Mouse (Mus musculus) lung, postnatal 0 days (tissue): Measurements from ENCODE around the gene Mfap2. TPM values are rescaled to one million over a fixed set of nuclear protein-coding genes. Genes with fewer than 3 reads are reported as not detected.

ENCODE experiments used
- ATAC-seq: fragments of 200-750 bp; cut with Nextera tagmentation; 2 replicates; pipeline ENCODE4 v1.8.0; 2017; ENCODE audit warnings: moderate library complexity
- DNase-seq: peaks from one replicate; pipeline ENCODE4 v3.0.0-alpha.2; 2016; ENCODE audit warnings: low spot score
- H3K27ac ChIP-seq: fragments of 300-500 bp; sonication (generic); 2 replicates; pipeline ENCODE4 v1.5.1; 2014; ENCODE audit warnings: antibody characterized with exemption, mild to moderate bottlenecking, low read length, mixed read lengths
- H3K27me3 ChIP-seq: fragments of 300-500 bp; sonication (generic); replicated peaks from 2 replicates; pipeline ENCODE4 v1.6.1; 2014; ENCODE audit warnings: low read length, mixed read lengths; ENCODE audit not compliant: insufficient read depth
- H3K36me3 ChIP-seq: fragments of 300-500 bp; sonication (generic); 2 replicates; pipeline ENCODE4 v1.6.1; 2014; ENCODE audit warnings: low read length, mixed read lengths; ENCODE audit not compliant: insufficient read depth
- H3K4me1 ChIP-seq: fragments of 300-500 bp; sonication (generic); 2 replicates; pipeline ENCODE4 v1.6.1; 2014; ENCODE audit warnings: antibody characterized with exemption, low read depth, low read length, mixed read lengths; ENCODE audit not compliant: insufficient read depth
- H3K4me2 ChIP-seq: fragments of 300-500 bp; sonication (generic); replicated peaks from 2 replicates; pipeline ENCODE4 v1.6.1; 2014; ENCODE audit warnings: low read depth, mild to moderate bottlenecking, low read length, moderate library complexity, mixed read lengths
- H3K4me3 ChIP-seq: fragments of 300-500 bp; sonication (generic); 2 replicates; pipeline ENCODE4 v1.5.1; 2014; ENCODE audit warnings: low read depth, low read length
- H3K9ac ChIP-seq: fragments of 300-500 bp; sonication (generic); replicated peaks from 2 replicates; pipeline ENCODE4 v1.6.1; 2014; ENCODE audit warnings: low read depth, mild to moderate bottlenecking
- H3K9me3 ChIP-seq: fragments of 300-500 bp; sonication (generic); 2 replicates; pipeline ENCODE4 v1.6.1; 2016; ENCODE audit warnings: low read length, mixed read lengths
- CTCF ChIP-seq: IDR thresholded peaks from 2 replicates; pipeline ENCODE4 v1.5.1; 2016; ENCODE audit warnings: antibody characterized with exemption, mild to moderate bottlenecking
- EP300 ChIP-seq: IDR thresholded peaks from 2 replicates; pipeline ENCODE4 v1.6.1; 2016; ENCODE audit warnings: antibody characterized with exemption, mild to moderate bottlenecking, control low read depth
- WGBS: fragments of 180-500 bp; shearing (Covaris S2); extraction: QIAGEN DNeasy Blood & Tissue Kit; methylation state at CpG from one replicate; pipeline ENCODE4 v1.1.7; 2014; 5-methylcytosine and 5-hydroxymethylcytosine counted together
- polyA plus RNA-seq: library from polyadenylated mRNA; unstranded; fragments of >200 nt; fragmentation: Nextera tagmentation; extraction: Ambion mirVana; gene quantifications from 2 replicates; pipeline ENCODE4 v1.2.1, GENCODE M21; 2015

Gene Mfap2
- polyA plus RNA-seq, 1 experiment from 2014 or later: 422 TPM

GRCm38 (mm10) chr4:141058835-141059234 lies 48.6 kb downstream of the Mfap2 start:
- H3K4me2 ChIP-seq: no peak overlapping the region
- H3K4me3 ChIP-seq: no peak overlapping the region
- peaks cover 3% of the 10 kb centered on the region; the same call in 1 of the 2 replicates for H3K4me1 ChIP-seq
- H3K36me3 ChIP-seq: no peaks in the 10 kb centered on the region
- 64% methylated on average over 9 of the region's 9 CpGs for WGBS
- no peaks in the 10 kb centered on the region for H3K27me3 ChIP-seq
- H3K9me3 ChIP-seq: no peaks in the 10 kb centered on the region
- ATAC-seq: no peak
- TF ChIP-seq EP300 (no peak), CTCF (no peak)
- DNase-seq: no peak
- H3K9ac ChIP-seq: no peak overlapping the region
- H3K27ac ChIP-seq: no peak overlapping the region

DNA sequence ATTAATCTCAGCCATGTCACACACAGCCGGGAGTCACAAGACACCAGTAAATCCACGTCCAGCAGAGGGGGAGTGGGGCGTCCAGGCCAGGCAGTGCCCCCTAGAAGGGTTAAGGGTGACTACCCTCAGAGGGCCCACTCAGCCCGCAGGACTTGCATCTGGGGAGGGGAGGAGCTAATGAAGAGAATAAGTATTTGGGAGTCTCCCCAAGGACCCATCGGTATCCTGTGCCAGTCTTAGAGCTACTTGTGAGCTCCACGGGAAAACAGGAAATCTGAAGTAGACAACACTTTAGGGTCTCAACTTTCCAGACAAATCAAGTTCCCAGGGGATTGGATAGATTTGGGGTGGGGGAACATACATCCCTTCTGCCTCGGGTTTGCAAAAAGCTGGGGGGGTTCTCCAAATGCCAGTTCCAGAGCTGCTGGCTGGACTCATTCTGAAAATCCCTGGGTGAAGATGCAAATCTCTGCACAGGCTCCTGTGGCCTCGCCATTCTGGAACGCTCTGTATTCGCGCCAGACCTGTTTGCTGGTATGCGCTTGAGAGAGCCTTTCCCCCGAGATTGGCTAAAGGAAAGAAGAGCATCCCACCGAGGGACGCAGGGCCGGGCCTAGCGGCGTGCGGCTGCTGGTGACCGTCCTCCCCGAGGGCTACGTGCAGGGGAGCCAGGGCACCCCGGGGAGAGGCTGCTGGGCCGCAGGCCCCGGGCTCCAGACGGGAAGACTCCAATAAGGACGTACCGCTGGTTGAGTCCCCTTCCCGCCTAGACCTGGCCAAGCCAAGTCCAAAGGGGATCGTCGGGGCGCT lies 49.6 kb downstream of the Mfap2 start:
- WGBS: 2% methylated on average over 32 of the region's 32 CpGs
- Histone ChIP-seq H3K36me3 (no peaks in the 10 kb centered on the region), H3K9me3 (no peaks in the 10 kb centered on the region), H3K9ac (peak overlapping the region; percentile 54), H3K4me1 (peaks cover 3% of the 10 kb centered on the region; the same call in 1 of the 2 replicates), H3K4me3 (peak overlapping the region; percentile 57), H3K4me2 (peak overlapping the region; percentile 90), H3K27ac (peak overlapping the region; percentile 88), H3K27me3 (no peaks in the 10 kb centered on the region)
- DNase-seq: no peak
- ATAC-seq: peak; percentile 47
- no peak for TF ChIP-seq CTCF
- TF ChIP-seq EP300: no peak

GRCm38 (mm10) chr4:141060426-141061301 lies 50.4 kb downstream of the Mfap2 start, which contains the start of gene Crocc:
TSS of gene Crocc (minus strand) at chr4:141060550.
- peak within 1 kb of the TSS; percentile 68 for H3K9ac ChIP-seq

DNA sequence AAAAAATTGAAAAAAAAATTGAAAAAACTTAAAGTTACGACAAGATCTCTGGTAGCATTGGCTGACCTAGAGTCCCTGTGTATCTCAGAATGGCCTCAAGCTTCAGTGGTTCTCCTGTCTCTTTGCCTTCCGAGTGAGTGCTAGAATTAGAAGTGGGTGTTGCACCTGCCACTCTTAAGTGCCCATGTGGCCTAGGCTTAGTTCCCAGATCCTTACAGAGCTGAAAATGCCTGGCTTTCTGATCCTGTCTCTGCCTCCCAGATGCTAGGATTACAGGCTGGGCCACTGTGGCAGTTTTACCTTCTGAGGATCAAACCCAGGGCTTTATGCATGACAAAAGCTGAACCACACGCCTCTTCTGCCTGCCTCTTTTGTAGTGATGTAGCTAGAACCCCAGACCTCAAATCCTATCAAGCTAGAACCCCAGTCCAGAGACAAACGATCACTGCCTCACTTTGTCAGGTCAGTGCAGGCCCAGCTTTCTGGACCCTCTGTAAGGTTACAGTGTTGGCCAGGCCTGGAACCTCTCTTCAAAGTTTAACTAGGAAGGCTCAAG lies 54.0 kb downstream of the Mfap2 start:
- H3K36me3 ChIP-seq: peaks cover 19% of the 10 kb centered on the region; the same call in 1 of the 2 replicates
- H3K4me3 ChIP-seq: no peak overlapping the region
- peaks cover 3% of the 10 kb centered on the region; the same call in 1 of the 2 replicates for H3K4me1 ChIP-seq
- H3K4me2 ChIP-seq: no peak overlapping the region
- no peaks in the 10 kb centered on the region for H3K9me3 ChIP-seq
- WGBS: 75% methylated on average over 4 of the region's 4 CpGs
- H3K27me3 ChIP-seq: no peaks in the 10 kb centered on the region
- no peak overlapping the region for H3K27ac ChIP-seq
- TF ChIP-seq CTCF (no peak), EP300 (no peak)
- no peak for DNase-seq
- no peak overlapping the region for H3K9ac ChIP-seq
- ATAC-seq: no peak

More at GRCm38 (mm10) chr4:141060426-141061301, 50.4 kb downstream of the Mfap2 start, which contains the start of gene Crocc:
- 2% methylated on average over 58 of the region's 77 CpGs for WGBS
- peak within 1 kb of the TSS; percentile 90 for H3K4me2 ChIP-seq
- peaks cover 3% of the 10 kb centered on the region; the same call in 1 of the 2 replicates for H3K4me1 ChIP-seq
- H3K36me3 ChIP-seq: no peaks in the 10 kb centered on the region
- DNase-seq (peak; percentile 99), ATAC-seq (peak; percentile 96)
- H3K4me3 ChIP-seq: peak within 1 kb of the TSS; percentile 57
- TF ChIP-seq CTCF (peak; percentile 97), EP300 (no peak)
- H3K9me3 ChIP-seq: no peaks in the 10 kb centered on the region
- no peaks in the 10 kb centered on the region for H3K27me3 ChIP-seq
- H3K27ac ChIP-seq: peak within 1 kb of the TSS; percentile 88

DNA sequence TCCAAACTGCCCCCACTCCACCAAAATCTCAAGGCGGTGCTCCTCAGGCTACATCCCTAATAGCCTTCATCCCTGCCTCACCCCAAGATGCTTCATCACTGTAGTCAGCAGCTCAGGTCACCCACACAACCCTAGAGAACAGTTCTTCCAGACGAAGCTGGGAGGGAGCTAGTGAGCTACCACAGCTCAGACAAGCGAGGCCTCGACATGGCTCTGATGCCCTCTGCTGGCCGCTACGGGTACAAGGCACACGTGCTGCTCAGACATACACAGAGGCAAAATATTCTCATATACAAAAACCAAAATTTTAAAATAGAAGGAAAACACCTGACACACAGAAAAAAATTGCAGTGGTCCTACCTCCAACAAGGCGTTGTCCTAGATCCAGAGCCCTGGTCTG lies 54.9 kb downstream of the Mfap2 start:
- no peak overlapping the region for H3K4me3 ChIP-seq
- H3K36me3 ChIP-seq: peaks cover 24% of the 10 kb centered on the region; the same call in 1 of the 2 replicates
- no peak overlapping the region for H3K27ac ChIP-seq
- no peaks in the 10 kb centered on the region for H3K27me3 ChIP-seq
- DNase-seq (peak; percentile 95), ATAC-seq (peak; percentile 12)
- H3K4me1 ChIP-seq: no peaks in the 10 kb centered on the region; the same call in 1 of the 2 replicates
- no peak overlapping the region for H3K9ac ChIP-seq
- 5% methylated on average over 8 of the region's 8 CpGs for WGBS
- TF ChIP-seq EP300 (no peak), CTCF (peak; percentile 99)
- no peaks in the 10 kb centered on the region for H3K9me3 ChIP-seq
- no peak overlapping the region for H3K4me2 ChIP-seq

Other genes starting within 250 kb of the Mfap2 start
- gene Padi4, start 236.2 kb upstream of the Mfap2 start, polyA plus RNA-seq: 1.1 and 1.6 TPM in 2 replicates
- gene Padi3, start 199.8 kb upstream of the Mfap2 start, polyA plus RNA-seq: 0.35 and 0.50 TPM in 2 replicates
- 0.17 and 0.20 TPM in 2 replicates for gene Padi1, start 164.6 kb upstream of the Mfap2 start, polyA plus RNA-seq
- gene Padi2, start 104.1 kb upstream of the Mfap2 start, polyA plus RNA-seq: 0.63 and 0.94 TPM in 2 replicates
- 251 and 275 TPM in 2 replicates for gene Sdhb, start 49.2 kb upstream of the Mfap2 start, polyA plus RNA-seq
- gene Atp13a2, start 23.5 kb upstream of the Mfap2 start, polyA plus RNA-seq: 34.2 and 34.4 TPM in 2 replicates
- 2.3 and 2.9 TPM in 2 replicates for gene Crocc, start 50.1 kb downstream of the Mfap2 start, polyA plus RNA-seq
- 102 and 110 TPM in 2 replicates for gene Necap2, start 67.9 kb downstream of the Mfap2 start, polyA plus RNA-seq
- 0.13 and 0.27 TPM in 2 replicates for gene Spata21, start 77.9 kb downstream of the Mfap2 start, polyA plus RNA-seq
- gene Szrd1, start 129.4 kb downstream of the Mfap2 start, polyA plus RNA-seq: 29.3 and 33.4 TPM in 2 replicates
- gene Fbxo42, start 137.5 kb downstream of the Mfap2 start, polyA plus RNA-seq: 11.1 and 12.7 TPM in 2 replicates
- 2.0 and 2.4 TPM in 2 replicates for gene Rsg1, start 203.5 kb downstream of the Mfap2 start, polyA plus RNA-seq
- 2.9 and 3.8 TPM in 2 replicates for gene Arhgef19, start 229.1 kb downstream of the Mfap2 start, polyA plus RNA-seq